Mouse (Mus musculus) retina, postnatal 7 days (tissue): Measurements from ENCODE around the gene Rapsn.

Experiments
- DNase-seq: peaks from one replicate; pipeline ENCODE4 v3.0.0-alpha.2; 2012; ENCODE audit warnings: low read depth, low spot score

The Rapsn gene

DNA sequence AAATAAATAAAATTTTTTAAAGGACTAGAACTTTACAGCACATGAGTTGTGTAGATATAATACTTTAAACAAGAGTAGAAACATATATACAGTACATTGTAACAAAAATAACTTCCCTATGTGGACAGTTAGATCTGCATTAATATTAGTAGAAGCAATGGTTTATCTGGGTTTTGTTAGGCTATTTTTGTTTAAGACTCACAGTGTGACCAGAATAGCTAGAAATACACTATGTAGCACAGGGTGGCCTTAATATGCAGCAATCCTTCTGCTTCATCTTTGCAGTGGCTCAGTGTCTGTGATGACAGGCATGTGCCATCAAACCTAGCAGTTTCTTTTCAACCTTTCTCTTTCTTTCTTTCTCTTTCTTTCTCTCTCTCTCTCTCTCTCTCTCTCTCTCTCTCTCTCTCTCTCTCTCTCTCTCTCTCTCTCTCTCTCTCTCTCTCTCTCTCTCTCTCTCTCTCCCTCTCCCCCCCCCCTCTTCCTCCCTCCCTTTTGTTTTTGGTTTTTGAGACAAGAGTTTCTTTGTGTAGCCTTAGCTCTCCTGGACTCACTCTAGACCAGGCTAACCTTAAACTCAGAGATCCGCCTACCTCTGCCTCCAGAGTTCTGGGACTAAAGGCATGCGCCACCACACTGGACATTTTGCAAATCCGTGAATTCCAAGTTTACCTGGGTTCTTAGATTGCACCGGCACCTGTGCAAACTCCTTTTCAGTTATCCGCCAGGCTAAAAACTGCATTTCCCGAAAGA lies 17.9 kb downstream of the Rapsn start:
- DNase-seq: no peak

DNA sequence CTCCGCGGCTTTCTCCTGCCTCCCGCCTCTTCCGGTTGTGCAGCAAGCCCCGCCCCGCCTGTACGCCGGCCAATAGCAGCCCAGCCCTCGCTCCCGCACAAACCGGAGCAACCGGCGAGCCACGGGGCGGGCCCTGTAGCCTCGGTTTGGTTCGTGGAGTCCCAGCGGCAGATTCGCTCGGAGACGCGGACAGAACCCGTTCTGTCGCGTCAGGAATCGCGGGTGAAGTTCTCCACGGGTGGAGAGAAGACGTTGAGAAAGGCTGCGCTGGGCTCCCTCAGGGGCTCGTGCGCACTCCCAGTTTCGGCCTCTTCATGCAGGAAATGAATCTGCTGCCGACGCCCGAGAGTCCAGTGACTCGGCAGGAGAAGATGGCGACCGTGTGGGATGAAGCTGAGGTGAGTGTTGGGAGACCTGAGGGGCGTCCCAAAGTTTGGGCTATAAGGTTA lies 18.5 kb downstream of the Rapsn start, which contains the start of gene Psmc3:
Gene Psmc3, plus strand, starts transcription at position 76 of the 449 bp plus-strand sequence.
- DNase-seq: peak; percentile 84

DNA sequence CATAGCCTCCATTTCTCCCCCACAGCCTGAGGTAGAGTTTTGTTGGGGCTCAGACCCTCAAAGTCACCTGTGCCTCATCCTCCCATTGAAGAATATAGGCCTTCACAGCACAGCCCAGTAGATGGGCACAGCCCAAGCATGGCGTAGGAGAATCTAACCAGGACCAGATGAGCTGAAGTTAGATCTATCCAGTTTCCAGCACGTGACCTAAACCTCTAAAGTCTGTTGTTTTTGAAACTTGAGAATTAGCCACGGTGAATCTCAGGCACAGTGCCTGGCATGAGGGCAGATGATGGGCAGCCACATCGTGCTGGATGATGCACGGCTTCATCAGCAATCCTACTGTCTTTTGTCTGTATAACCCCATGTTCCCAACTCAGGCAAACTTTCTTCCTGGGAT lies 23.0 kb downstream of the Rapsn start:
- DNase-seq: no peak

DNA sequence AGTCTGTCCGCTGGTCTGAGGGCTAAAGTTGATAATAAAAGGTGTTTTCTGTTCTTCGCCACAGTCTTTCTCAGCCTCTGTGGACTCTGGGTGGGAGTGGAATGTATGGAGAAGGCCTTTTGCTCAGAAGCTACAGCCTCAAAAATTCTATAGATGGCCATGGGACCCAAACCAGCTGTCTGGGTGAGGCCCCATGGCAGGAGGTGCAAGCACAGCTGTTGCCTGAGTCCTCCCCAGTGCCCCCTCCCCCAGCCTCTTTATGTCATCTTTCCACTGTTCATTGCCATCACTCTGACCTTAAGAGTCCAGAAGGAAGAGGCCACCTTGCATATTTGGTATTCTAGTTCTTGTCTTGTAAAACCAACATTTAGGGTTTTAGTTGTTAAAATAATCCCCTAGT lies 24.0 kb downstream of the Rapsn start:
- no peak for DNase-seq

DNA sequence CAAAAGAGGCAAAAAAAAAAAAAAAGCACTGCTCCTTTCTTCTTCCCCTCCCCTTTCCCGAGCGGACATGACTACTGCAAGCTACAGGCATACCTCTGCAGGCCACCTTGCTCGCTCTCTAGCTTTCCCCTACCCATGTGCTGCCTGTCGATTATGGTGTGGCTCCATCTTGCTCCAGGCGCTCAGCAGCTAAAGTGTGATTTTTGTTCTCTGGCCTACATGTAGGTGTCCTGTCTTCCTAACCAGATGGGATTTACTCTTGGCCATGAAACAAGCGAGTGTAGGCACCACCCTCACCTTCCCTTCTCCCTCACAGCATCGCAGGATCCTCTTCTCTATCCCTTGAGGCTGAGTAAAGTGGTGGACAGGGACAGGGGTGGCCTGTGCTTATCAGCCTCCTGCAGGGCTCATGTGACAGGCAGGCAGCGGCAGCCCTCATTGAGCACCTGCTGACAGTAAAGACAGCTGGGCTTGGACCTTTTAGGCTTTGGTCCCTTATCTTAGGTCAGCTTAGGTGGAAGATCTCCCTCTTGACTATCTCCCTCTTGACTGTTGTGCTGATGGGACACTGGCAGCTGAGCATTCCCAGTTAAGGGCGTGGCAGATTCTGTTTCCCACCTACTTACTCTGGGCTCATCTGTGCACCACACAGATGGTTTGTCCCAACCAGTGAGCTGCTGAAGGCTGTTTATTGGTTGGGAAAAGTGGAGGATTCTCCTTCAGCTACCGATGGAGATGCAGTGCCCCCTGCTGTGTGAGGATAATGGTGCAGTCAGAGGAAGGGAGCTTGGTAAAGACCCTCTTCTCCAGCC lies 25.3 kb downstream of the Rapsn start:
- DNase-seq: no peak

DNA sequence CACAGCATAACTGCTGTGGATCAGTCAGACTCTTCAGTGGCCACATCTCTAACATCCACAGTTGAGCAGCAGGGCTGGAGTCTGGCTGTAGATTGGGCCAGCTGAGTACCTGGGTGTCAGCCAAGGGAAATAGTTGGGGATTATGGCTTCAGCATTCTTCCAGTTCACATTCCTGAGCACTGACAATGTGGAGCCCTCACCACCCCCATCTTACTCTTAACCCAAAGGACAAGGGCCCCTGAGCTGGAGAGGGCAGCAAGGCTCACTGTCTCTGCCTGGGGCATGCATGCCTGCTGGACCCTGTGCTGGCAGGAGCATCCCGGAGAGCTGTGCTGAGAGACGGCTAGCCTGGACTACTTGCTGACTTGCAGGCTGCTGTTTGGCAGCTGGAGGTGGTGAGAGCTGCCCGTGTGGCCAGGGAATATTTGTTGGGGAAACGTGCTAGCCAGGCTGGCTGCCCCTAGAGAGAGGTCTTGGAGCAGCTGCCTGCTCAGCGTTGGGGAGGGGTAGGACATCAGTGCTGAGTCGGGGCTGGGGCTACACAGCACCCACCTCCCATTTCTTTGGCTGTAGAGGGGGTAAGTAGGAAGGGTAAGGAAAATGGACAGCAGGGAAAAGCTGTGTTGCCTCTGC lies 26.5 kb downstream of the Rapsn start:
- DNase-seq: no peak

DNA sequence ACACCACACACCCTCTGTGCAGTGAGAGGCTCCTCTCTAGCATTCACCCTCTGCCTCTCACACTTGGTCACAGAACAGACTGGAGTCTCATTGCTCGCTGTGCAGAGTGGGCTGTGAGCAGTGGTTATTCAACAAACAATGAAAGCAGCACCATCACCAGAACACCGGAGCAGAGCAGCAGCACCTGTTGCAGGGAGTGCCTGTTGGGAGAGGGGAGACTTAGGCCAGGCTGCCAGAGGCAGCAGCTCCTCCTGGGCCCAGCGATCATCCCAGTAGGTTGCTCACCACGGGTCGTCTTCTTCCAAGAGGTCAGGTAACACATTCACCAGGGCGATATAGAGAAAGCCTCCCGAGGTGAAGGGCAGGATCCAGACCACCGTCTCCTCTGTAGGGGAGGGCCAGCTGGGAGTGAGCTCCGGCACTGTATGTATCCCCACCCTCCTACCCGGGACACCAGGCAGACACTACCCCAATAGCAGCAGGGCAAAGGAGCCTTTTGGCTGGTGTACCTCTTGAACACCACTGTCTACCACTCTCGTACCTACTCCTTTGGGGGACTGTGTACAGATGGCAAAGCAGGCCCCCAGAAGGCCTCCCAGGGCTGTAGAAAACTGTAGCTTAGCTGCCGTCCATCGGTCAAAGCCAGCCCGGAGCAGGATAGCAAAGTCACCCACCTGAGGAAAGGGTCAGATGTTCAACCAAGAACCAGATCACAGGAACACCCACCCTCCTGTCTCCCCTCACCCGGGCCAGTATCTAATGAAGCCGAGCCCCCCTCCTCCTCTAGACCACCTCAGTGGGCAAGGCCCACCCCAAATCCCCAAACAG lies 27.6 kb downstream of the Rapsn start:
- DNase-seq: no peak

DNA sequence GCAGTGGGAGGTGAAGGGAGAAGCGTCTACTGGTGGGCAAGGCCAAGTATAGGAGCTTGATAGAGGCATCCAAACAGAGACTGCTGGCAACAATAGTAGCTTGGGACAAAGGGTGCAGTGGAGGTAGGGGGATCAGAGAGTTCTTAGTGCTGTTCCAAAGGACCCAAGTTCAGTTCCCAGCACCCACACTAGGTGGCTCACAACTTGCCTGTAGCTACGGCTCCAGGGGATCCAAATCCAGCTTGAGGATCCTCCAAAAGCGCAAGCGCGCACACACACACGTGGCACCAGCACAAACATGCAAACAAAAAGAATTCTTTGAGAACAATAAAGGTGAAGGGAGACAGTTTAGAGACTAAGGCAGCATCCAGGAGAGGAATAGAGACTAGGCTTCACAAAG lies 28.8 kb downstream of the Rapsn start:
- no peak for DNase-seq

DNA sequence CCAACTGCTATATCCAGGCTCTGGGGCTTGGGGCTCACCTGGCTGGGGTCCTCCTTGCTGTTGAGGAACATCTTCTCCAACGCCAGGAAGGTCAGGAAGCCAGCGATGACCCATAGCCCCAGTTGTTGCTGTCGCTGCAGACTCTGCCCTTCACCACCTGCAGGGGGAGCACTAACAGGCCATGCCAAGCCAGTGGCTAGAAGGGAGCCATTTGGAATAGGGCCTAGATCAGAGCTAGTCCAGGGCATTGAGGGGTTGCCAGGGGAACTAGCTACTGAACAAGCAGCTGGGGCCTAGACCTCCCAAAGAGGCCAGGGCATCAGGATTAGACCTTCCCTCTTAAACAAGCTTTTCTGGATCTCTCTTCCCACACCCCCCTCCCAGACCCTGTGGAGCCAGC lies 30.1 kb downstream of the Rapsn start:
- no peak for DNase-seq

DNA sequence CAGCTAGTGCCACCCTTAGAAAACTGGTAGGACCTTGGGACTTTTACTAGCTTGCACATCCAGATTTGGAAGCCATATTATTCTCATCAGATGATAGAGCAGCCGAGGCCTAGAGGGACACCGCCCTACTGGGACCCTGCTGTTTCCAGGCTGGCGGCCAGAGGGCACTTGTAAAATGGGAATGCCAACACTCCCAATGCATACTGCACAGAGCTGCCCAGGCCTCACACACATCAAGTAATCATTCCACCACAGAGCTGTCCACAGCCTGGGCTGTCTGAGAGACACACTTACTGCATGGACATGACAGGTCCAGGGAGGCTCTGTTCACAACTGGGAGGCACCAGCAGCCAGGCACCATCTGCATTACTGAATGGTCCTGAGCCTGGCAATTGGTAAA lies 31.0 kb downstream of the Rapsn start:
- DNase-seq: no peak

DNA sequence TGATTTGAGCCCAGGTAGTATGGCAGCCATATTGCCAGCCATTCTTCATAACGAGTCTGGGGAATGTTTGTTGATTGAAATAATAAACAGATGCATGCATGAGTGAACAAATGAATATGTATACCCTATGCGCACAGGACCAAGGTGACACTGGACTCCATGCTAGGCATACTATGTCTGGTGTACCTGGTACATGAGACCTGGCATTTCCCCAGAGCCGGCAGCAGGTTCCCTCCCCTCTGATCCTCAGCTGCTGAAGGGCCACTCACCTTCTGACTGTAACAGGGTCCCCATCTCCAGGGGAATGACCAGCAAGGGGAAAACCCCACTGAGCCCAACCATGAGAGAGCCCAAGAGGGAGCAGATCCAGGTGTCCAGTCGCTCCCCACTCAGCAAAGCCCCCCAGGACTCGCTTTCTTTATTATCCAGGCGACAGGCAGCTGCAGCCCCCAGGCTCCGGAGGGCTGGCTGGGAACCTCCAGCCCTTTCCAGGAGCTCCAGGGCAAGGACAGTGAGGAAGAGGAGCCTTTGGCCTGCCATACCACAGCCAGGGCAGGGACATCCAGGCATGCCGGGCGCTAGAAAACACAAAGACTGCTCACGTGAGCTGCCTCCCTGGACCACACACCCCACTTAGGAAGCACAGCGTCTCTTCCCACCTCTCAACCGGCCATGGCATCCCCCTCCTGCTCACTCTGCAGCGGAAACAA lies 32.9 kb downstream of the Rapsn start:
- no peak for DNase-seq

DNA sequence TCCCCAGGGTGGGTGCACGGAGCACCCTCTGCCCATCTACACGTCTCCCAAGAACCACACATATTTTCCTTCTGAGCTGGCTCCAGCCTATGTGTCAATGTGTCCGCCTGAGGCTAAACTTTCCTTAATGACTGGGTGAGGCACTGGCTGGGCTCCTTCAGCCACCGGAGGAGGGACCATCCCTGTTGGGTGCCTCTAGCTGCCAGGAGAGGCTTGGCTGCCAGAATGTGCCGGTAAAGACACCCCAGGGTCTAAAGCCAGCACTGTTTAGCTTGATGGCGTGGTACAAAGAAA lies 33.4 kb downstream of the Rapsn start:
- no peak for DNase-seq

DNA sequence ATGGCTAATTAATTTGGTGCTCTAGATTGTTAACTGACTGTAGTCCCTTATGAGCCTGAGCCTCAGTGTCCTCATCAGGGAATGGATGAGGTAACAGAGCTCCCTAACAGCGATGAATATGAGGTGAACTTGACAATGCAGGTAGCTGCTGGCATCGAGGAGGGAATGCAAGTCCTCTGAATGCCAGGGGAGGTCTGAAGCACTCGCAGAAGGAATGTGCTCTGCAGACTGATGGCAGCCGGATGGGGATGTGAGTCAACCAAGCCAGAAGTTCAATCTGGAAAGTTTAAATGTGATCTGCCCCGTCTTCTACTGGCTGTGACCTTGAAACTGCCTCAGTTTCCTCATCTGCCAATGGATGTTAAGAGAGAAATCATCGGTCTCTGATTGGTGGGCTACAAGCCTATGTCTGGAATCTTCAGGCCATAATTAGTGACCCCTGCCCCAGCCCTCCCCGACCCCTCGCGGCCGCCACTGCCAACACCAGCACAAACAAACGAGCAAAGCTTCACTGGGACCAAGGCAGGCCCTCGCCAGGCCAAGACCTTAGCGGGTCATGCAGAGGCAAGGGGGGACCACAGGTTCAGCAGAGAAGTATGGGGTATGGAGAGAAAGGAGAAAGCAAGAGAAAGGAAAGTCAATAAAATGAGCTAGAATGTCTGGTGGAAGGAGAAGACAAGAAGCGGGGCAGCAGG lies 34.0 kb downstream of the Rapsn start:
- DNase-seq: no peak

DNA sequence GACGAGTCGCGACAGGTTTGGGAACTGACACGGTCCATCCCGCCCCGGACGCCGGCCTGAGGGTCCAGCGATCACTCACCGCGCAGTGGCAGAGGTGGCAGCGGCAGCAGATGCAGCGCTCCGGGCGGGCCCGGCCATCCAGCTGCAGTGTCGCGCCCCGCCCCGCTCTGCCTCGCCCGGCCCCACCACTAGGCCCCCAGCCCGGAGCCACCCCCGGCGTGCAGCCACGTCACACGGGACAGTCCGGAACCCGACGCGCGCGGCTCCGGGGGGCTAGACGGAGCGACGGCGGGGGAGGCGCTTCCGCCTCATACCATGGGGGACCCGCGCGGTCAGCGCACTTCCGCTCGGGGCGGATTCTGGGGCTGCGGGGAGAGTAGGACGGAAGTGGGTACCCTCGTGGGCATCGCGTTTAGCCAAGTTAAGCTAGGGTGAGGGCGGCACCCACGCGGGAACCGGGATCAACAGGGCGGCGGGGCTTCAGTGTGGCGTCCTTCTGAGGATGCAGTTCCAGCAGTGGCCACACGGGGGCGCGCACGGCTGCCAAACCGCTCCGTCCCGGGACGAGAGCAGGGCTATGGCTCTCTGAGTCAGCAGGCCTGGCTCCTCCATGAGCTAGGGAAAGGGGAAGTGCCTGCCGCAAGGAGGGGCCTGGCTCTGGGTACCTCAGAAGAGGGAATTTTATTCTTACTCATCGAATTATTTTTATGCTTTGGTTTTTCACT lies 34.8 kb downstream of the Rapsn start, which contains the start of gene Slc39a13:
Gene Slc39a13, minus strand, starts transcription at position 342 of the 725 bp plus-strand sequence.
- DNase-seq: peak; percentile 90

DNA sequence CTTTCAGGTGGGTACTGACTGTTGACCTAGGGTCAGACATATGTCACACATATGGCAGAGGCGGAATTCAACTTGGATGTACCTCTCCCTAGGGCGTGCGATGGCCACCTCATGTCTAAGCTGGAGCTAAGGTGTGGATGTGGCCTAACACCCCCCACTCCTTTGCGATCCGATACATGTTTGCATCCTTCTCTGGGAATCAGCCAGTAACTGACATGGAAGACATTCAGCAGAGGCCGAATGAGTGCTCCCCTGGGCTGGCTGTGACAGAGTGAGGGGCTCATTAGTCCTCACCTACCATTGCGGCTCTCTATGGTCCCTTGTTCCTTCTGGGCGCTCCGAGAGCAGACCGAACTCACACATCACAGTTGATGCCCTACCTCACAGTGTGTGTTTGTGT lies 35.6 kb downstream of the Rapsn start:
- DNase-seq: no peak

DNA sequence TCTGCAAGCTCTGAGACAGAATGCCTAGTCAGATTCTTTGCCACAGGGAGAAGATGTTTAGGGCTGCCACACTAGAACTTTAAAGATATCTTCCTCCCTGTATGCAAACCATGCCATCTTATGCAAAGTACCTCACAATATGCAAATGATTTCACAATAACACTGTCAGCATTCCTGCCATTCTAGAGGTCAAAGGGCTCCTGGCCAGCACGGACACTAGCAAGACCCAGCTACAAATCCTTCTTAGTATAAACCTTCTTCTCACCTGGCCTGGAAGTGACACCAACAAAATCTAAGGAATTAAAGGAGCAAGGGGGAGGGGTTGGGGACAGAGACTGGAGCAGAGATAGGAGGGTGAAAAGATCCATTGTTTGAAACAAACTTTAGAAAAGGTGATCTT lies 36.7 kb downstream of the Rapsn start:
- no peak for DNase-seq

DNA sequence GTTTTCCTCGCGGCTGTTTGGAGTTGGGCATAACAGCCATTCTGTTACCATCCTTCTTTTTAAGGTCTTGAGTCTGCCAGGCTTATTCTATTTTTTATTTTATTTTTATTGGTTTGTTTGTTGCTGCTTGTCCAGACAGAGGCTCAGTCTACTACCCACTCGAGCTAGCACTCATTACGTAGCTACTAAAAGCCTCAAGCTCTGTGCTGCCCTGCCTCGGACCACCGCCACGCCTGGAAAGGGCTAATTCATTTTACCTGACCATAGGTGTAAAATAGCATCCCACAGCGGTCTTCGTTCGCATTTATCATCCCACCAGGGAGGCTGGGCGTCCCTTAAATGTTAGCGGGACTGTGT lies 42.5 kb downstream of the Rapsn start:
- no peak for DNase-seq

DNA sequence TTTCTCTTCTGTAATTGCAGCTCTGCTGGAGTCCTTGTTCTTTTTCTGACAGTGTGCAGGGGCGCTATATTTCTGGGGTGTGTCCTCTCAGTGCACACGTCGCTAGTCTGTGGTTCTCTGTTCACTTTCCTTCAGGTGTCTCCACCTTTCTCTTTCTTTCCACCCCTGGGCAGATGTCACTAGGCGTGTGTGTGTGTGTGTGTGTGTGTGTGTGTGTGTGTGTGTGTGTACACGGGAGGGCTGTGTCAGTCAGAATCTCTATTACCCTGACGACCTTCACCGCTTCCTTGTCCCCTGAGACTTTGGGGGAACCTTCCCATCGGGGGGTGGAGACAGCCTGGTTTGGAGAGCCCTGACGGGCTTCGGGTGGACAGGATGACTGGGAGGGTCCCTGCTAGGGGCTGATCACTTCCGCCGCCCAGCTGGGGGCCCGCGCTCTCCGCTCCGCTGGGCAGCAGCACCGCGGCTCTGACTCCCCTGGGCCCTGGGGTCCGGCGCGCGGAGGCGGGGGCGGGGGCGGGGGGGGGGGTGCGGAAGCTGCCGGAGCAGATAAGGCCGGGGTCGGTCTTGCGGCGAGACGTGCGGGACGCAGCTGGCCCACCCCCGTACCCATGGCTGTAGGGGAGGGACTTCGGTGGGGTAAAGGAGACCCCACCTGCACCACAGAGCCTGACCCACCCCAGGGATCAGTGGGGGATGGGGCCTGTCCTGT lies 43.0 kb downstream of the Rapsn start:
- no peak for DNase-seq

DNA sequence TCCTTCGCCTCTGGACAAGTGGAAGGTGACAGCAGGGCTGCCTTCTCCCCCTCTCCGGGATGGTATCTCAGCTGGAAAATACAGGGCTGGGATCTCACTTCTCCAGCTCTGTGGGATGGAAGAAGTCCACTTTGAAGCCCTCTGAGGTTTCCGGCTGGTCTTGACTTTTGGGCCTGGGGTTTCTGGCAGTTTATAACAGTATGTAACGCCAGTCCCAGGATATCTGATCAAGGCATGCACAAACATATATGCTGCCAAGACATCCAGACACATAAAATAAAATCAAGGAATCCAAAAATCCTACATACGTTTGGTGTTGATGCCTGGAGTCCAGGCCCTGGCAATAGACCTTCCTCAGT lies 43.6 kb downstream of the Rapsn start:
- no peak for DNase-seq
